Mouse (Mus musculus) natural killer cell, adult 2 months (primary cell): Measurements from ENCODE around the gene Sipa1l3.

ENCODE experiments used
- DNase-seq, 2 experiments: peaks; one replicate each; pipeline ENCODE4 v3.0.0; 2022; ENCODE audit warnings: low spot score in 2 of 2

Sipa1l3 gene

DNA sequence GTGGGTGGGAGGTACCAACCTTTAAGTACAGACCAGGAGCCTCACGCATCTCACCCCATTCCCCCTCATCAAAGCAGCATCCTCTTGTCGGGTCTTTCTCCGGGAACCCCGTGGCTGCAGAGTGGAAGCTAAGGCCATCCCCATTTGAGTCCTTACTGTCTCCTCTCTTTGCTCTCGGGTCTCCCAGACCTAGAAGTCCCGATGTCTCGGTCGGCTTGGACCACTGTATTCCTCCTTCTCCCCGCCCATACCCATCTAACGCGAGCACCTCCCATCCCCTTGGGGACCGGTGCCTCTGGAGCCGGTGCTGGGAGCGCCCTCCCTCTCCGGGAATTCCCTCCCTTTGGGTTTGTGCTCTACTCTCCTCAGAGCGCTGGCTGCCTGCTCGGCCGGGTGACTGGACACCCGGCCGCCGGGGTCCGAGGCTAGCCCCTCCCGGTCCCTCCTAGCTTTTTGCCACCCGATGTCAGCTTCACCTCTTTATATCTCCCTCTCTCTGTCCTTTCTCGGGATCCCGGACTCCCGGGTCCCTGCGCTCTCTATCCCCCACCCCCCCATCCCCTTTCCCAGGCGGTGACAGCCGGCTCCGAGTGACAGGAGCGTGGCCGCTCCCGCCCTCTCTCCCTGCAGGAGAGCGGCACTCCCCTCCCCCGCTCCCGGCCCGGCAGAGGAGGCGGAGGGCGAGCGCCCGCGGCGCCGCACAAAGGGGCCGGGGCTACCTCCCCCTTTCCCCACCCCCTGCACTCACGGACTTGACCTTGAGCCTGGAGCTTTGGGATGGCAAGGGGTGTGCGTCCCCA, 213.8 kb downstream of the Sipa1l3 start:
- no peak for DNase-seq

DNA sequence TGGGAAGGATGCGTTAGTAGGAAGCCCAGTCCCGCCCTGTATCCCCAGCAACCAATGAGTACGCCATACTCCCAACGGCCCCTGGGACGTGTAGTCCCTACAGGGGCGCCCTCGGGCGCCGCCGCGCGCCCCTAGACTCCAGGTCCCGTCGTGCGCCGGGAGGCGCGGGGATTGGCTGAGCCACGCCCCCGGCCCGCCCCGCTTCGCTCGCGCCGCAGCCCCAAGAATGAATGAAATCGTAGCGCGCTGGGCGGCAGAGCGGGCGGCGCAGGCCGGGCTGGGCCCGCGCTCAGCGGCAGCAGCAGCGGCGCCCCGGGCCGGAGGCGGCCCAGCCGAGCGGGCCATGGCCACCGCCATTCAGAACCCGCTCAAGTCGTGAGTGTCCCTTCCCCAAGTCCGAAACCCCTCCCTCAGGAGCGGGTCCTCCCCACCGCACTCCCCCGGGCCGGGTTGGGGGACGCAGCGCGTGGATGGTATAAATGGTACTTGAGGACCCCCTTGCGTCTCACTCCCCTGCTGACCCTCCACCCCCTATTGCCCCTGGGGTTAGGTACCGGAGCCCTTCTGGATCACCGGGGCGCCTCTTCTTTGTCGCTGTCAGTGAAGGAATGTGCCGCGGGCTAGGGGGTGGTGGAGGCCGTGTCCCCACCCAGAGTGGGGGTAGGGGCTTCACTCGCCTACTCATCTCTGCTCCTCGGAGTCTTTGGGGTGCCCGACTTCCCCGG, 214.5 kb downstream of the Sipa1l3 start, which contains the start of gene Dpf1:
Gene Dpf1 (plus strand): TSS at position 214 of the 725 bp plus-strand sequence.
- no peak for DNase-seq

DNA sequence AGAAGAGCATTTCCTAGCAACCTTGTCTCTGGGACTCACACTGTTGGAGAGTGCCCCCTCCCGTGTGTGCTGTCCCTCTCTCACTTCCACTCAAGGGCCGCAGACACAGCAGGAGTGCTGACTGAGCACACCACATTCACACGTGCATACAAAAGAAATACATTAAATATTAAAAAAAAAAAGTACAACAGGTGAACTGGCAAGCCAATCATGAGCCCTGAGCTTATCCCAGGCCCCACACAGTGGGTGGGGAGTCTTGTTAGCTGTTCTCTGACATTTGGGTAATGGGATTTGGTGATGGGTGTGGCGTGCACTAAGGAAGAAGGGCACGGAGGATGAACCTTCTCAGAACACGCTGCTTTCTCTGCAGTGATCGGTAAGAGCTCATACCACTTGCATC, 215.8 kb downstream of the Sipa1l3 start:
- DNase-seq = no peak

DNA sequence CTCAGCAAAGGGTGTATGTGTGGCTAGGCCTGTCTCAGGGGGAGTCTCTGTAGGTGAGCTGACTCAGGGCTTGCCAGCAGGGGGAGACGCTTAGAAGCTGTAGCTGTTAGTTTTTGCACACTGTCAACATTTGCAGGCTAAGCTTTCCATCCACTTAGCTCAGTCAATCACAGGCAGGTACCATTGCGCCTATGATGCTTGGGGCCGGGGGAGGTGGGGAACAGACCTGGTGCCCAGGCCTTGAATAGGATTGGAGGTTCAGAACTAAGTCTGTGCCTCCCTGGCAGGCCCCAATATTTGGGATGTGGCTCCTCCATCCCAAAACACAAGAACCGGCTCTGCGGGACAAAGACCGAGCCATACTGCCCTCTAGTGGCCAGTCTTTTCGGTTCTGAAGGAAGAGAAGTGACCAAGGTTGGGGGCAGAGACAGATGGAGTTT, 217.3 kb downstream of the Sipa1l3 start:
- DNase-seq = peak; percentile 24 to 56

DNA sequence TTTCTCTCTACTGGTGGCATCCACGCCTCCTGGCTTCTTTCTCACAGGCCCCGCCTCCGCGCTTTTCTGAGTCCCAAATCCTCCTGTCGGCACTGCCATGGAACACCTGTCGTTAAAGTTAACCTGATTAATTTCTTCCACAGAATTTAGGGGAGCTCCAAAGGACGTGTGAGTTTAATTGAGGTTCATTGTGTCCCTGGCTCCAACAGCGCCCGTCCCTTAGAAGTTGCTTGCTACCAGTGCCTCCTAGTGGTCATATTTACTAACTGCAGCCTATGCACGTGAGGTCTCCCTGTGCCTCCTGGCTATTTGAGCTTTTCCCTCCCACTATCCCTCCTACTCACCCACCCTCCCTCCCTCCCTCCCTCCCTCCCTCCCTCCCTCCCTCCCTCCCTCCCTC, 221.4 kb downstream of the Sipa1l3 start:
- DNase-seq = peak; percentile 45 to 58

DNA sequence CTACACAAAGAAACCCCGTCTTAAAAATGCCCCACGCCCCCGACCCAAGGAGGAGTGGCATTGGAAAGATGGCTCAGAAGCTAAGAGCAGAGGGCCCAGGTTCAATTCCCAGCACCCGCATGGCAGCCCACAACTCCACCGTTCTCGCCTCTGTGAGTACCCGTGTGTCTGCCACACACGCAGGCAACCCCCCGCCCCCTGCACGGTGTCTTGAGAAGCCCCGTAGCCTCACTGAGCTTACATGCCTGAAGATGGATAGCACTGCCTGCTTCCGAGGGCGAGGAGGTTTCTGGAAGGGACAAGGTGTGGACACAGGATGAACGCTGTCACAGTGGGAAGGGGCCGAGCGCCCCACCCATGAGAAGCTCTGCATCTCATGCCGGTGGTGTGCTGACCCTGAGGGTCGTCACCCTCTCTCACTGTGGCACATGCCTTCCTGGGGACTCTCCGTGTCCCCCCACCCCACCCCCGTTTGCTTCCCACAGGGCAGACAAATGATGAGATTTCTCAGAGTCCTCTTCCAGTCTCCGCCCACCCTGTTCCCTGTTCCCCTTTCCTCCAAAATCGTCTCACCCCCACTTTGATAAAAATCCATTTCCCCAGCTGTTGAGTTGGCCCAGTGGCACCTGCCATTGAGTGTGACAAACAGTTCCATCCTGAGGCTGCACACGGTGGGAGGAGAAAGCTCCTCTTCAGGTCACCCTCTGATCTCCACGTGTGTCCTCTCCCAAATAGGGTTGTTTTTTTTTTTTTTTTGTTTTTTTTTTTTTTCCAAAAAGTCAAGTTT, 222.4 kb downstream of the Sipa1l3 start:
- no peak for DNase-seq

DNA sequence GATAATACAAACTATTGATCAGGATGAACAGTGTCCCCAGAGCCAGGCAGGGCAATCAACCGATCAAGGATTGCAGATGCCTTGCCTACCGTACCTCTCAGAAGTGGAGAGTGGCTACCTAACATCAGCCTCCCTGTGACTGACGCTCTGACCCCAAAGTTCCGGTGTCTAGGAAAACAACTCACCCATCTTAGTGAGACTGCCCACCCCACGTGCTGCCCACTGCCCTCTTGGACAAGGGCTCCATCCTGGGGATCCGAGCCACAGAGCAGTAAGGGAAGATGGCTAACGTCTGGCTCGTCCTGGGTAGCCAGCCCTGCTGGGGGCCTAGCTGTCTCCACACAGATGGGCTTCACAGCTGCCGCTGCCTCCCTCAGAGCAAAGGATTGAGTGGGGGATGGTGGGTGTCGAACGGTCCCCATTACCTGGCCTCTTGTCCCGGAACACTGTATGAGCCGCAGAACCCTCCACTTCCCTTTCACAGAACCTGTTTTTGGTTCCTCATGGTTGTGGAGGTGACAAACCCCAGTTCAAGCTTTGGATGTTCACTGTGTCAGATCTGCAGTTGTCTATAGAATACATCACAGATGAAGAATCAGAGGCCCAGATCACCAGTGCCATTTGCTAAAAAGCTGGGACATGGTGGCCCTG, 224.2 kb downstream of the Sipa1l3 start:
- DNase-seq = no peak

DNA sequence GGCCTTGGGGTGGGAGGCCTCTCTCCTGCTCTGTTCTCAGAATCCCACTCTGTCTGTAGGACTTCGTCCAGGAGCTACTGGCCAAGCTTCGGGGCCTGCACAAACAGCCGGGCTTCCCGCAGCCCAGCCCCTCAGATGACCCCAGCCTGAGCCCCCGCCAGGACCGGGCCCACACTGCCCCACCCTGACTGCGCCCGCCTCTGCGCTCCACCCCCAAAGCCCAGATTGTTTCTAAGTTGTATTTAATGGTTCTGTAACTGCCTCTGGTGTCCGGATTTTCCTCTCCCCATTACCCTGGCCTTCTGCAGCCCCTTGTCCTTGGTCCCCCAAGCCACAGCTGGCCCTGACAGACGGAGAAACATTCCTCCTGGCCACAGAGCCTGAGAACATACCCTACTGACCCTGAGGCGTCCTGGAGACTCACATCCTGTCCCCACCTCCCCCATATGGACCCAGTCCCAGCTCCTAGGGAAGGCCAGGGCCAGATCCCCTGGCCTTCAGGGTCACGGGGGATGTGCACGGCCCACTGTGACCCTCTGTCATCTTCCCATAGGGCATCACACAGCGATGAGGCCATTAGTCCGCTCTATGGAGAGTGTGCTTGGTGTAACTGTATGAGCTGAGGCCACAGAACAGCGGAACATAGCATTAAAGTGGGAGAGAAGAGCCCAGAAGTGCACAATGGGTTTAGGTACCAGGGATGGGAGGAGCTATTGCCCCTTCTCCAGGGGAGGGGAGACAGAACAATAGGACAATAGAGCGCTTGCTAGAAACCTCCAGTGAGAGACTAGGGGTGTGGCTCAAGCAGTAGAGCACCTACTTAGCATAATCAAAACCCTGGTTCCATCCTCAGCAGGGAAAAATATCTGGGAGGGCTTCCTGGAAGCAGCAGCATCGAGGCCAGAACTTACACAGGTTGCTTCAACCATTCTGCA, 225.0 kb downstream of the Sipa1l3 start:
- no peak for DNase-seq

DNA sequence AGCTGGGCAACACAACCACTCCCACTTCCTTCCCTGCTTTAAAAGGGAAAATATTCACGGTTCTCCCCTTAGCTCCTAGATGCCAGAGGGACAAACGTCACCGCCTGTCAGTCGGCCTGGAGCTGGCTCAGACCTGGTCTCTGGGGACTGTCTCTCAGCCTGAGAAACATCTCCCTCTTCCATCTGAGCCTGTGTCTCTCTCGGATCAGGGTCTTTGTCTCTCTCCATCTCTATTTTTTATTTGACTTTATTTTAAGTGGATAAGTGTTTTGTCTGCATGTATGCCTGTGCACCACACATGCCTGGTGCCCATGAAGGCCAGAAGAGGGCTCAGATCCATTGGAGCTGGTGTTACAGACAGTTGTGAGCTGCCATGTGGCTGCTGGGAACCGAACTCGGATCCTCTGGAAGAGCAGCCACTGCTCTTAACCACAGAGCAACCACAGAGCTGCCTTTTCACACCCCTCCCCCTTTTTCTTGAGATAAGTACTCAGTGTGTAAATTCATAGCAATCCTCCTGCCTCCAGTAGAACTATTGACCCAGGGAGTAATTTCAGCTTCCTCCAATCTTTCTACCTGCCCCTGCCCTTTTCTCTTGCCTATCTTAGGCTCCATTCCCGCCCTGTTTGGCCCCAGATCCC, 225.9 kb downstream of the Sipa1l3 start:
- DNase-seq = no peak

DNA sequence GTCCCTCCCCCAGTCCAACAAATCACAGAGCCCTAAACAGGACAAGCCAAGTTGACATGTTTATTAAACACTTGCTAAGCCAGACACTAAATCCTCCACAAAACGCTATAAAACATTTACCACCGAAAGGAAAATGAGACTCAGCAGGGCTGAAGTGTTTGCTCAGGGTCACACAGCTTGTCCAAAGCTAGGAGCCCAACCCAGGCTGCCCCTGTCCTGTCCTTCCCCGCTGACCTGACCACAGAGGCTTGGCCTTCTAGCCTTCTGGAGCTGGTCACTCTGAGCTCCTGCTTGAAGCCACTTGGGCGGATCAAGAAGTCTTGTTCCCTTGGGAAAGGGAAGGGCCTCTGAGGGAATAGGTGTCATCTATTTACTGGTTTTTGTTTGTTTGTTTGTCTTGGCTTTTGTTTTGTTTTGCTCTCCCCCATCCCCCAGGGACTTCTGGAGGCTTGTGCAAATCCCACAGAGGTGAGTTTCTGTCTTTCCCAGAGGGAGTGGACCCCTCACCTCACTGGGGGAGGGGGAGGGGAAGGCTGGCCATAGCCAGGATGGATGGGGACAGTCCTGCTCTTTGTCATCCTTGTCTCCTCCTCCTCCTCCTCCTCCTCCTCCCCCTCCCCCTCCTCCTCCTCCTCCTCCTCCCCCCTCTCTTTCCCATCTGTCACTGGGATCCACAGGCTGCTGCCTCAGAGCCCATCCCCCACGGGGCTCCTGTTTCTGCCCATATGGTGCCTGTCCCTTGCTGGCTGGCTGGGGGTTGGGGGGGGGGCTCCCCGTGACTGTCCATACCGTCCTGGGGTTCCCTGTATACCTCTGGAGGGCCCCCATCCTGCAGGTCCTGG, 226.6 kb downstream of the Sipa1l3 start:
- no peak for DNase-seq

DNA sequence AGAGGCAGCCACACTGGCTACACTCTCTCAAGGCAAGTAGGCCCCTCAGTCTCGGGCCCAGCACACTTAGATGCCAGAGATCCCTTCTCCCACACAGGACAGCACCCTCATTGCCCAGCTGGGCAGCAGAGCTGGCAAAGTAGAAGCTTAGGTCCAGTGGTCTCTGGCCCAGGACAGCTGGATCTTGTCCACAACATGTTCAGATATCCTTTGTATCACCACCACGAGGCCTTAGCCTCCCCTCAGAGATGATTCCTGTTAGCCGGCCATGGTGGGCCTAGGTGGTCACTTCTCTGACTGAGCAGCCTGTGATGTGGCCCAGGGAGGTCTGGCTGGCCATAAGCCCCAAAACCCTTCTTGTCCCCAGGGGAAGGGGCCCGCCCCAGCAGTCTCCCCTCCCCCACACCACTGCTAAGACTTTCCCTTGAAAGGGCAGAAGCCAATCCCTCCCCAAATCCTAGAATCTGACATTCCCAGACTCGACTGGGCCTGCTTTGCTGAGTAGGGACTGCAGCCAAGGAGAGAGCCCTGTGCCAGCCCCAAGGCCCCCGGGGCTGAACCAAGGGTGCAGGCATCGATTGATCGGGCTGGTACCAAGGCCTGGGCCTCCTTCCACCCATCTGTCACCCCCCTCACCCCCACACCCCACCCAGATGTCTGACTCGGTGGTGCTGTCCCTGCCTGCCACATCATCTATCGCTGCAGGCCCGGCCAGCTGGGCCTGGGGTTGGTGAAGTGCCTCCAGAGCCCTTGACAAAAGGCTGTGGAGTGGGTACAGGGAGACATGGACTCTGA, 227.6 kb downstream of the Sipa1l3 start:
- no peak for DNase-seq

DNA sequence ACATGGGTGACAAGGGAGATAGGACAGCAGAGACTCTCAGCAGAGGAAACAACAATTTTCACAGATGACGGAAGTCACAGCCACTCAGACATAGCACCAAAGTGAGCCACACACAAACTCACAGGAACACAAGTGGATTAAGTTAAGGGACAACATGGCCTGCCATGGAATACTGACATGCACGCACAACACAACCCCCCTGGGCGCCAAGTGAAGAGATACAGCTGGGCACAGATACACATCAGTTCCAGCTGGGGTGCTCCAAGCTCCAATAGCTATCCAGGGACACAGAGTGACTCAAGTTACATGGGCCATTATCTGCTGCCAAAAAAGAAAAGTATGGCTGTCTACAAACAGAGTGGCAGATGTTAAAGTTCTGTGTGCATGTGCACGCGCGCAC, 228.6 kb downstream of the Sipa1l3 start:
- no peak for DNase-seq

DNA sequence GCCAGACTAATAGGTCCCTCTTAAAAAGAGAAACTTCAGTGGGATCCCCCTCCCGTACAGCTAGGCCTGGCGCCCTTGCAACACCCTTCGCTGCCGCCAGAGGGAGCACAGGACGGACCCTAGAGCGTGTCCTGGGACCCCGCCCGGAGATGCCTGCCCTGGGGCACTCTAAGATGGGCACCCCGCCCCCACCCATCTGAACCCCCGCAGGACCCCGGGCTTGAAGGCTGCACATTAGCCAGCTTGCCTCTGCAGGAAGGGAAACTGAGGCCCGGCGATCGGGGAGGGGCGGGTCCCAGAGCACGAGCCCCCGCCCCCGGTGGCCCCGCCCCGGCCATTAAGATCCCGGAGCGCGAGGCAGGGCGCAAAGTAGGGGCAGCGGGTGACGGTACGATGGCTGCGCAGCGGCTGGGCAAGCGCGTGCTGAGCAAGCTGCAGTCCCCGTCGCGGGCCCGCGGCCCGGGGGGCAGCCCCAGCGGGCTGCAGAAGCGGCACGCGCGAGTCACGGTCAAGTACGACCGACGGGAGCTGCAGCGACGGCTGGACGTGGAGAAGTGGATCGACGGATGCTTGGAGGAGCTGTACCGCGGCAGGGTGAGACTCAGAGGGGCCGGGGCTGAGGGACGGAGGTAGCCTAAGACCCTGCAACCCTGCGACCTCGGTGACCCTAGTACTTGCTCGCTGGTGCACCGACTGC, 229.4 kb downstream of the Sipa1l3 start, which contains the start of gene Ppp1r14a:
Gene Ppp1r14a (plus strand): TSS at position 367 of the 697 bp plus-strand sequence.
- DNase-seq = peak; percentile 29 to 60

DNA sequence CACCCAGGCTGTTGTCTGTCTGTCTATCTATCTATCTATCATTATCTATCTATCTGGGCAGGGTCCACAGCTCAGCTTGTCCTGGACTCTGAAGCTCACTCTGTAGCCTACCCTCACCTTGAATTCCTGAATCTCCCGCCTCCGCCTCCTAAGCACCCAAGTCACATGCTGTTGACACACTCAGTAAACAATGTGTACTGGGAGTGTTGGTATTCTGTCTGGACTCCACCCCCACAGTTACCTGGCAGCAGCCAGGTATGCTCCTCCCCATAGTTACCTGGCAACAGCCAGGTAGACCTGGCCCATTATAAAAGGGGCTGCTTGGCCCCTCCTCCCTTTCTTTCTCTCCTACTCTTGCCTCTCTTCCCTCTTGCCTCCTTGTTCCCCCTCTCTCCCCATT, 230.4 kb downstream of the Sipa1l3 start:
- no peak for DNase-seq

DNA sequence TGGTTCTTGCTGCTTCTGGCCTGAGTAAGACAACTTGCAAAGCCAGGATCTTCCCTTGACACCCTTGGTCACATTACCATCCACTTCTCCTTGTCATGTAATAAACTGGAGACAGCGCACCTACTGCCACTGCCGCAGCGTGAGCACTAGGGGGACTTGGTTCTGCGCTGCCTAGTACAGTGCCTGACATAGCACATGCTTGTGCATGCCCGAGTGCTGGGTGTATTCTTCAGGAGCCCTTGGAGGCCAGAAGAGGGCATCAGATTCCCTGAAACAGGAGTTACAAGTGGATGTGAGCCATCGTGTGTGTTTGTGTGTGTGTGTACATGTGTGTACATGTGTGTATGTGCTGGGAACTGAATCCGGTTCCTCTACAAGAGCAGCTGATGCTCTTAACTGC, 231.0 kb downstream of the Sipa1l3 start:
- DNase-seq = no peak

DNA sequence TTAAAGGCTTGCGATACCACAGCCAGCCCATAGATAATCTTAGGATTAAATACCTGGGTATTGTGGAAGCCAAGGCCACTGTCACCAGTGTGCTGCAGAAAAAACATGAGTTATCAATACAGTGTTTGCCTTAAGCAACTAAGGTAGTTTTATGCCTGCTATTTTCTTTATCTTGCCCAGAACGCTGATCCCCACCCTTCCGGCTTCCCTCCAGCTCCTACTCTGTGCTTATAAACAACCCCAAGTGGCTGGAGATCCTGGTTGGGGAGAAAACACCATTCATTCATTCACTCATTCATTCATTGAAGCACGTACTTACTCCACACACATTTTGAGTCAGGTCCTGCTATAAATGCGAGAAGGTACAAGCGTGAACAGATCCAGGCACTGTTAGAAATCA, 233.9 kb downstream of the Sipa1l3 start:
- DNase-seq = no peak

DNA sequence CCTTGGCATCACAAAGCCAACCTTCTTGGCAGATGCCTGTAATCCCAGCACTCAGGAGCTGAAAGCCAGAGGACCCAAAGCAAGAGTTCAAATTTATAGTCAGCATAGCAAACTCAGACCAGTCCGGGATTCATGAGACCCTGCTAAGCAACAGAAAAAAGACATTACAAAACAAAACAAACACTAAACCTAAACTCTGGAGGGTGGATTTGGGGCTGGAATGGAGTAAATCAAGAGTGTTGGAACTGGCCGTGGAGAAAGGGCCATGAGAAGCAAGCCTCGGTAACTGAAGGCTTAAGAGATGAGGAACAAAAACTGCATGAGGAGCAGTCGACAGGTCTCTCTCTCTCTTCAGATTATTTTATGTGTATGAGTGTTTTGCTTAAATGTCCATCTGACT, 234.6 kb downstream of the Sipa1l3 start:
- DNase-seq = no peak

DNA sequence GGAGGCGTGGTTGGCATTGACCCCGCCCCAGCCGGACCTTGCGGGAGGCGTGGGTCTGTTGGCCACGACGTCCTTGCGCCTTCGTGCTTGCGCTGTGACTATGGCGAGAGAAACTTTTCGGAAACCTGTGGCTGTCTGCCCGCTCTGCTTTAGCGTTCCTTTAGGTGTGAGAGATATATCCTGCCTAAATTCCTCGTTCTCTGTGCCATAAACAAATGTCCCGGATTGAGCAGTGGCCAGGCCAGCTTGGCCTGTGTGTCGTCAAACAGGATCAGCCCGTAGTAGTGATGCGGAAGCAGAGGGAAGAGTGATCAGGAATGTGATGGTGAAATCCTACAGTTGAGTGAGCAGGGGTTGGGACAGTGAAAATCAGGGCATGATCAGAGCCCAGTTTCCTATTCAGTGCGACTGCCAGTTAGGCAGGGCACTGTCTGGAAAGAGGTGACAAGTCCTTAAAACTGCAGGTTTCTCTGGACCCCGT, 236.3 kb downstream of the Sipa1l3 start:
- DNase-seq = no peak
